Mouse (Mus musculus): Measurements from ENCODE around the gene Slx4. TPM values are rescaled to one million over a fixed set of nuclear protein-coding genes. Genes with fewer than 3 reads are reported as not detected.

Gene Slx4
- polyA plus RNA-seq (2012; rRNA removed): 44.6 and 45.1 TPM in 2 replicates

DNA sequence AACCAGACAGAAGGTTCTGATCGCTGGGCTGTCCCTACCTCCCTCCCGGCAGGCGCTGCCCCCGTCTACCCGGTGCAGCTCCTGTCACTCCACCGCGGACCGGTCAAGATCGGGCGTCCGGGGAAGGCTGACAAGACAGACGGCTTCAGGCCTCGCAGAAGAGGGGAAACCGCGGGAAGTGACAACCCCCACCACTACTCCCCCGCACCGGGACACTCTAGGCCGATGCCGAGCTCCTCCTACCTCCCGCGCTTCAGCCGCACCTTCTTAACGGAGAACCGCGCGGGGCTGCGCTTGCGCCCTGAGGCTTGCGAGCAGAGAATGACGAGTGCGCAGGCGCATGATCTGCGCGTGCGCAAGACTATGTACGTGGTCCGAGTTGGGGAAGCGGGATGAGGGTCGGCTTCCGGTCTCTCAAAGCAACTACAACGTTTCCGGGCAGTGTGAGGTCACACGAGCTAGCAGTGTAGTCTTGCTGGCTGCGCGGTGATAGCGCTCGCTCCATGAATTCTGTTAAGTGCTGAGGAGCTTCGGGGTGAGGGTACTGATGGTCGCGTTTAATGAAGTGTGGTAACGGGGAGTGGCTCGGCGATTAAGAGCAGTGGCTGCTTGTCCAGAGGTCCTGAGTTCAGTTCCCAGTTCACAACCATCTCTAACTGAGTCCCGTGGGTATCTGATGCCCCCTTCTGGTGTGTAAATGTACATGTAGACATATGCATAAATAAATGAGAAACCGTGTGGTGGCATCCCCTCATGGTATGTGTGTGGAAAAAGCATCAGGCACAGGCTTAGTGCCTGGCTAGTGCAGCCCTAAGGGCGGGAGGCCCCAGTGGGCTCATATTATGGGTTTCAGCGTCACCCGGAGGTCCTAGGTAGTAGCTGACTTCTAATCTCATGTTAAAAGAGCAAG, at the start of gene Slx4:
Gene Slx4 (minus strand): TSS at position 282 of the 910 bp plus-strand sequence.

DNA sequence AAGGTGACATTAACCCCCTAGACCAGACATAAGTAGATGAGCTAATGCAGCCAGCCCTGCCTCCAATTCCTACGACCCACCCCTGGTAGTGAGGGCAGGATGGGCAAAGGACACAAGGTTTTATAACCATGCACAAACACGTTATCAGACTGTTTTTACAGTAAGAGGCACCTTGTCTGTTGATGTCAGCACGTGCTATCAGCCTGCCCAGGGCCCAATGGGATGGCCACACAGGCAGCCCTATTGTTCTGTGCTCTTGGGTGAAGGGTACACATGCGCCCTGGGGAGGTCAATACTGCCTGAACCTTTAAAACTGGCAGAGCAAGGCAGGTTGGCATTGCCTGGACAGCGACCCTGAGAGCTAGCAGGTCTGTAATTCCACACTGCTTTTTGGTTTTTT, 33.2 kb upstream of the Slx4 start, which contains the start of gene Dnase1:
Gene Dnase1 (plus strand): TSS at position 136 of the 400 bp plus-strand sequence.

DNA sequence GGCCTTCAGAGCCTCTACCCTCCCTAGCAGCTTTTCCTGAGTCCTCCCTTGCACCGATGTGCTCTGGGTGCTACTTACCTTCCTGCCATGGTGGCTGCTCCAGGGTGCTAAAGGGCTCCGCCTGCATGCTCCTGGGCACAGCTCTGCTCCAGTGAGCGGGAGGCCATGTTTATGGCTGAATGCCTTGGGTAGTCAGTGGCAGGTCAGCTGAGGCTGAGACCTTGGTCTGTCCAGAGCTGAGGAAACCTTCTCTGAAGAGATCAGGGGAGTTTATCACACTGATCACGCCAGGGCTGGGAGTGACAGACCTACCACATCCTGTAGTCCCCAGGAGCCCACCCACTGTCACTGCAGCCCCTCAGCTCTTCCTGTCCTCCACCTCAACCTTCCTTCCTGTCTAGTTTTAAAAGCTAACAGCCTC, 27.3 kb downstream of the Slx4 start, which contains the start of gene Nlrc3:
Gene Nlrc3 (minus strand): TSS at position 382 of the 421 bp plus-strand sequence.

Other genes with a start within 250 kb of the Slx4 start
- 0.06 TPM in 1 of 2 replicates, not detected in the other for gene Olfr15, start 172.9 kb downstream of the Slx4 start, polyA plus RNA-seq (2012; rRNA removed)
- 0.96 and 1.9 TPM in 2 replicates for gene Zfp174, start 156.5 kb downstream of the Slx4 start, polyA plus RNA-seq (2012; rRNA removed)
- 27.2 and 50.1 TPM in 2 replicates for gene Naa60, start 131.4 kb downstream of the Slx4 start, polyA plus RNA-seq (2012; rRNA removed)
- gene Zfp597, start 119.2 kb downstream of the Slx4 start, polyA plus RNA-seq (2012; rRNA removed): 9.4 and 11.1 TPM in 2 replicates
- gene Gm20695, start 119.1 kb downstream of the Slx4 start, polyA plus RNA-seq (2012; rRNA removed): 0.48 and 0.81 TPM in 2 replicates
- gene 1700037C18Rik, start 95.1 kb downstream of the Slx4 start, polyA plus RNA-seq (2012; rRNA removed): 3.4 and 3.8 TPM in 2 replicates
- 24.8 and 38.3 TPM in 2 replicates for gene Cluap1, start 95.0 kb downstream of the Slx4 start, polyA plus RNA-seq (2012; rRNA removed)
- 0.91 and 1.9 TPM in 2 replicates for gene Nlrc3, start 27.1 kb downstream of the Slx4 start, polyA plus RNA-seq (2012; rRNA removed)
- gene Dnase1, start 33.2 kb upstream of the Slx4 start, polyA plus RNA-seq (2012; rRNA removed): 0.14 TPM in 1 of 2 replicates, not detected in the other
- 87.7 and 102 TPM in 2 replicates for gene Trap1, start 74.1 kb upstream of the Slx4 start, polyA plus RNA-seq (2012; rRNA removed)
- gene Crebbp, start 210.2 kb upstream of the Slx4 start, polyA plus RNA-seq (2012; rRNA removed): 17.9 and 33.2 TPM in 2 replicates